Mouse (Mus musculus): Measurements from ENCODE around the gene Rhbdl2.

The Rhbdl2 gene

GRCm38 (mm10) chr4:123812525-123812924, 24.9 kb downstream of the Rhbdl2 start:
- in situ Hi-C loops (cut with MboI, MseI) = no loop called here

GRCm38 (mm10) chr4:123814030-123814501, 26.4 kb downstream of the Rhbdl2 start:
- in situ Hi-C loops (cut with MboI, MseI) = no loop called here

- in situ Hi-C loops (cut with MboI, MseI) = no loop called here
These were observed 31.5 kb downstream of the Rhbdl2 start for GRCm38 (mm10) chr4:123819093-123819610.

- in situ Hi-C loops (cut with MboI, MseI) = no loop called here
These were observed 54.5 kb downstream of the Rhbdl2 start for GRCm38 (mm10) chr4:123842126-123842525.

- in situ Hi-C loops (cut with MboI, MseI) = no loop called here
These were observed 69.2 kb downstream of the Rhbdl2 start for GRCm38 (mm10) chr4:123856888-123857287.

GRCm38 (mm10) chr4:123858090-123858489, 70.4 kb downstream of the Rhbdl2 start:
- in situ Hi-C loops (cut with MboI, MseI) = no loop called here

- in situ Hi-C loops (cut with MboI, MseI) = no loop called here
These were observed 71.7 kb downstream of the Rhbdl2 start, which contains the start of gene 4933427I04Rik for GRCm38 (mm10) chr4:123859379-123859778. Gene 4933427I04Rik, plus strand, starts transcription at chr4:123859679.

- in situ Hi-C loops (cut with MboI, MseI) = no loop called here
These were observed 72.1 kb downstream of the Rhbdl2 start for GRCm38 (mm10) chr4:123859803-123860202.

- in situ Hi-C loops (cut with MboI, MseI) = no loop called here
These were observed 72.9 kb downstream of the Rhbdl2 start for GRCm38 (mm10) chr4:123860621-123861020.

Measured in T-helper 1 cell (primary cell).